Mouse (Mus musculus) retina, embryonic 14.5 days (tissue): Measurements from ENCODE around the gene Ptf1a.

ENCODE experiments used
- DNase-seq: peaks from one replicate; pipeline ENCODE4 v3.0.0-alpha.2; 2015; ENCODE audit warnings: low spot score

Ptf1a gene

DNA sequence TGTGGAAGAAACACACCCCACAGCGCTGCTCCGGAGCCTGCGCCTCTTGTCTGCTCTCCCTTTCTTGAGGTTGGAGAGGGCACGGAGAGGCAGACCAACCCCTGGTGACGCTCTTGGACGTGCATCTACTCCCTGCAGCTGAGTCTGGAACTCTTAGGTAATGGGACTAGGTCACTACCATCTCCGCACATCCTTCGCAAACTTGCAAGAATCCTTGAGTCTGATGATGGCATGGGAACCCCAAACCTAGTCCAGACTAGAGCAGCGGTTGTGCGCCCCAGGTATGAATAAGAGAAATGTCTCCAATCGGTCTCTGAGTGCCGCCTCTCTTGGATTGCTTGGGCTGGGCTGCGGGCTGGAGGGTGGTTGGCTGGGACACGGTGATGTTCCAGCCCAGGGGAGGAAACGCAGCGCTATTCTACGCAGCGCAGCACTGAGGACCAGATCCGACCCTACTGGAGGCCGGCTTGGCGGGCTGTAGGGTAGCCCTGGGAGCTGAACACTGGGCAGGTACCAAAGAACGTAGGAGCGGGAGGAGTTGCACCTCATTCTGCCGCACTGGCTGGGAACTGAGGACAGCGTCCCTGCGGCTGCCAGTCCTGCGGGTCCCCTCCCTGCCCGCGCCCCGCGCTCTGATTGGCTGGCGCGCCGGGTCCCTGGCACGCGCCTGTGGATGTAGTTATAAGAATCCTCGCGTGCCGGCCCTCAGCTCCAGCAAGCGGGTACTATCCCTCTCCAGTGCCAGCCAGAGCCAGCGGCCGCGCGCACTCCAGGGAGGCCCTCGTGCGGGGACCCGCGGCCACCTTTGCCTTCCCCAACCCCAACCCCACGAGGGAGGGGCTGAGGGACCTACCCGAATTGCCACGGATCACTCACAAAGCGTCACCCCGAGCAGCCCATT is at the start of gene Ptf1a:
Gene Ptf1a (plus strand): TSS at position 733 of the 901 bp plus-strand sequence.
- DNase-seq = peak; percentile 57

DNA sequence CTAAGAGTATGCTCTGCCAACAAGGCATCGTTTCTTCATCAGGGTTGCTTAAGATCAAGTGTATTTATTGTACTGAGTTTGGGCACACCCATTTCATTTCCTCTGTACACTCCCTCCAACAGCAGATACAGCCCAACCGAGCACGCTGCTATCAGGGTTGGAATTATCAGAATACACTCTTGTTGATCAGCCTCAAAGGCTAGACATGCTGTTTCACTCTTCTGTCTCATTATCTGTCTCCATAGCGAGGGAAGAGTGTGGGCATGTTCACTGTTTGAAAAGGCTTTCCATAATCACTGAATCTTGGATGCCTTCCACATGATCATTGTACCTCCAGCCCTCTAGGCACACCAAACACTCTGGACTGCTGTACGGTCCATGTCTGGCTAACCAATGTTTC is 40.1 kb upstream of the Ptf1a start:
- DNase-seq = no peak

DNA sequence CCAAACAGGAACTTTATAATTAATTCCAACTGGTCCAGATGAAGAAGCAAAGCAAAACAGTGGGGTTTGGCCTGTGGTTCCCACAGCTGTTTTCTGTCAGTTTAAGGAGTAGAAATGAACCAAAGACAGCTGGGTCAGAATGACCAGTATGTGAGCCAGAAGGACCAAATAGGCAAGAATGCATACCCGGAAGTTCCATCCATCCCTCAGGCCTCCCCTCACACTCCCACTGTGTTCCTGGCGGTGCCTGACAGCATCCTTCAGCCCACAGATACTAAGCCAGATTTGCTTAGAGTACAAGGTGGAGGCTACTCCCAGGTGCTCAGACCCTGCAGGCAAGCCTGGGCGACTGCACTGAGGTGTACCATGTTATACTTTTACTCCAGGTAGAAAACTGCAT is 38.9 kb upstream of the Ptf1a start:
- DNase-seq = no peak

DNA sequence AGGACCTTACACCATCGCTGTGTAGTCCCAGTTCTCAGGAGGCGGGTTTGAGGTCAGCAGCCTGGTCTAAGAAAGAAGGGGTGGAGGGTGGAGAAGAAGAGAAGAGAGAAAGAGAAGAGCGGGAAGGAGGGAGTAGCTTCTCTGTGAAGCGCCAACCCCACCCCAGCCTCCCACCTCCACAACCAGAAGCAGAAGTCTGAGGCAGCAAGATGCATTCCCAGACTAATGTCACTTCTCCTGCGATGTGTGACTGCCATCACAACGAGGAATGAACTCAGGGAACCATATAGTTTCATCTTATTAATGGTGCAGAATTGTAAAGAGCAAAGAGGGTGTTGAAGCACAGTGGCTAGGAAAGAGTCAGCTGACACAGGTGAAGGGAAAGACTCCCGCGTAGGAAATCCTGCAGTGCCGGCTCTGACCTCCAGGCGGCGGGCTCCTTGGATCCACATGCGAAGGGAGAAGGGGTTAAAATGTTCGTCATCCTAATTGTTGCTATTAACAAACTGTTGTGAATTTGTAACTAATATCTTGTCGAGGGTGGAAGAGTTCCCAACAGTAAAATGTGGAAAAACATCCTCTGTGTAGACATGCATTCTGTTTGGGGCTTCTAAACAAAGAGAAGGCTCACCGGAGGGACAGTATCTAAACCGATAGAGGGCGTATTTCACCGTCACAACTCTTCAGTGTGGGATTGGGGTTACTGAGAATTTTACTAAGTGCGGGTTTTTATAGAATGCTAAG is 31.1 kb upstream of the Ptf1a start:
- DNase-seq = peak; percentile 84

DNA sequence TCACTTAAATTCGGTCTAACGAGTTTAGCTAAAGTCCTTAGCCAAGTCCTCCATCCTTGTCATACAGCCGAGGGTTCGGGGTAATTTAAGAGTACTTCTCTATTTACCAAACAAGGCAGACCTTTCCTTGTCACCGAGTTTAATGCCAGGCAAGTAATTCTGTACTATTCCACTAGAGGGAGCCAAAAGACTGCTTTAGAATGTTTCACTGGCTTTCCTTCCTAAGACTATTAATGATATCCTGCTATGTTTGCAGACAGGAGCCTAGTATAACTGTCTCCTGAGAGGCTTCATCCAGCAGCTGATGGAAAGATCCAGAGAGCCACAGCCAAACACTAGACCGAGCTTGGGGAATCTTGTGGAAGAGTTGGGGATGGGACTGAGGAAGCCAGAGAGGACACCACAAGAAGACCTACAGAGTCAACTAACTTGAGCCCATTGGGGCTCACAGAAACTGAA is 30.4 kb upstream of the Ptf1a start:
- peak; percentile 96 for DNase-seq

DNA sequence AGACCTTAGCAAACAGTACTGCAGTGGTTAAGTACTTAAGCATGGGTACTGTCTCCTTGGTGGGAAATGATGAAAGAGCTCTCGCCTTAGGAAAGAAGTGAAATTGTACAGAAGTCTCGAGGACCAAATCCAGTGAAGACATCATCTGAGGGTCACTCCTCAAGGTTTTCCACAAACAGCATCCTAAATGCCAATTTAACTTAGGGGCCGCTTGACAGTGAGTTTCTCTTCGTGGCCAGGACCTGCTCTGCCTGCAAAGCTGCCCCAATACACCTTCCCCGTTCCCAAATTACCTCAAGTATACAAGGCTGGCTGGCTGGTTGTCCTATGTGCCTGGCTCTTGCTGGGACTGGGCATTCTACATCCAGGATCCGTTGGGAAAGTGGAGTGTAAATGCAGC is 29.4 kb upstream of the Ptf1a start:
- DNase-seq = no peak

DNA sequence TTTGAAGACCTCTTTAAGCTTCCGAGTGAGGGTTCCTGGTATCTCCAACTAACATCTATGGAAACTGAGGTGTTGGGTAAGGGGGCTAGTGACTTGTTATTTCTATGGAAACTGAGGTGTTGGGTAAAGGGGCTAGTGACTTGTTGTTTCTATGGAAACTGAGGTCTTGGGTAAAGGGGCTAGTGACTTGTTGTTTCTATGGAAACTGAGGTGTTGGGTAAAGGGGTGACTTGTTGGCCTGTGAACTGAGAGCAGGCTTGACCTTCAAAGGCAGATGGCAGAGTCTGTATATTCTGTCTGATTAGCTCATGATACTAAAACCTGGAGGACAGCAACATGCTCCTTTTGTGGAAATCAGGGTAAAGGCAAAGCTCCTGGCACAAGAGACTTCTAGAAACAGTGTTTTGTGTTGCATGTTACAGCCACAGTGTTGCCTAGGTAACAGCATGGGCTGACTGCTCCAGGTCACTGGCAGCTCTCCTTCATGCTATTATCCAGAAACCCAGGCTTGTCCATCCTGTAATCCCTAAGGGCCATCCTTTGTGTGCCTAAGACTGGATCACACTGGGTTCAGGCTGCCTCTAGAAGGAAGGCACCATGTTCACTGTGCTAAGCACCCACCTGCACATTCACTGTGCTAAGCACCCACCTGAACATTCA is 25.6 kb upstream of the Ptf1a start:
- DNase-seq = no peak

DNA sequence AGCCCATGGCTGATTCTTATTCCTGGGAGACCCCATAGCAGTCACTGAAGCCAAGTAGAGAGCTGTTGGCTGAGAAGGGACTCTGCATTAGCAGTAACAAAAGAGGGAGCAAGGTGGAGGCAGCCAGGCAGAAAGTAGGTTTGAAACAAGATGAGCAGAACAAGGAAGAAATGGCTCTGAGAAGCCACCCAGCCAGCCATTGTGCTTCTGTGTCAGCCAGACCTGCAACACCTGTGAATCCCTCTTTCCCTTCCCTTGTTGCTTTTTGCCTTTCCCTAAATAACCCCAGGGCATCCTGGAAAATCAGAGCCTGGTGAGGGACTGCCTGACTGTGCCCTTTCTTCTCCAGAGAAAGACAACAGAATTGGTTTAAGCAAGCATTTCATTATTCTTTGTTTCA is 23.2 kb upstream of the Ptf1a start:
- no peak for DNase-seq

DNA sequence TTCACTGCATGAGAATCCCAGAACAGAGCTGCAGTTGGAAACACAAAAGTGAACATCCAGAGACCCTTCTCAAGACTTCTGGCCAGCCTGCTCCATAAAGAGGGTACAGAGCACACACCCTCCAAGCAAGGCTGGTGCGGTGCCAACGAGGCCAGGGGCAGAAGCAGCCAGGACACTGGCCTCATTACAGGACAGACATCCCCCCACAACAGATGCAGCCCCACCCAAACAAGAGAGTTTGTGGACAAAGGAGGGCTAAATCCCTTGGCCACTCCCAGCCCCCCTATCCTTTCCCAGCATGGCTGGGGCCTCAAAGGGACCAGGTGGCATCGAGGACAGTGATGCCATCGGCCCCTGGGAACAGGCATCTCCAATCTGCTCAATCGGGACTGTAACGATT is 22.4 kb upstream of the Ptf1a start:
- no peak for DNase-seq

DNA sequence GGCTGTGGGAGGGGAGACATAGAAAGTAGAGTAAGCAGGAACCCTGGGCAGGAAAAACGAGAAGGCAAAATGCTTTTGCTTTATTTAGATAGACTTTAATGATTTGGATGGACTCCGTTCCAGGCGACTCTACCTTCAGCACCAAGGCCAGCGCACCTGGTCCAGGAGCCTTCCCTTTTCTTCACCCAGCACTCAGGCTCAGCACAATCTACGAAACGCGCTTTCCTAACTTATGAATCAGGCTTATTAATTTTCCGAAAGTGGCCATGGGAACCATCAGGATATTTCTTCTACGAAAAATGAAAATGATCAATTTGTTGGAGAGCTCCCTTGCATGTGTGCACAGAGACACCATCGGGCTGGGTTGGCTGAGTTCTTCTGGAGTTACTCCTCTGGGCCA is 16.4 kb upstream of the Ptf1a start:
- peak; percentile 68 for DNase-seq

DNA sequence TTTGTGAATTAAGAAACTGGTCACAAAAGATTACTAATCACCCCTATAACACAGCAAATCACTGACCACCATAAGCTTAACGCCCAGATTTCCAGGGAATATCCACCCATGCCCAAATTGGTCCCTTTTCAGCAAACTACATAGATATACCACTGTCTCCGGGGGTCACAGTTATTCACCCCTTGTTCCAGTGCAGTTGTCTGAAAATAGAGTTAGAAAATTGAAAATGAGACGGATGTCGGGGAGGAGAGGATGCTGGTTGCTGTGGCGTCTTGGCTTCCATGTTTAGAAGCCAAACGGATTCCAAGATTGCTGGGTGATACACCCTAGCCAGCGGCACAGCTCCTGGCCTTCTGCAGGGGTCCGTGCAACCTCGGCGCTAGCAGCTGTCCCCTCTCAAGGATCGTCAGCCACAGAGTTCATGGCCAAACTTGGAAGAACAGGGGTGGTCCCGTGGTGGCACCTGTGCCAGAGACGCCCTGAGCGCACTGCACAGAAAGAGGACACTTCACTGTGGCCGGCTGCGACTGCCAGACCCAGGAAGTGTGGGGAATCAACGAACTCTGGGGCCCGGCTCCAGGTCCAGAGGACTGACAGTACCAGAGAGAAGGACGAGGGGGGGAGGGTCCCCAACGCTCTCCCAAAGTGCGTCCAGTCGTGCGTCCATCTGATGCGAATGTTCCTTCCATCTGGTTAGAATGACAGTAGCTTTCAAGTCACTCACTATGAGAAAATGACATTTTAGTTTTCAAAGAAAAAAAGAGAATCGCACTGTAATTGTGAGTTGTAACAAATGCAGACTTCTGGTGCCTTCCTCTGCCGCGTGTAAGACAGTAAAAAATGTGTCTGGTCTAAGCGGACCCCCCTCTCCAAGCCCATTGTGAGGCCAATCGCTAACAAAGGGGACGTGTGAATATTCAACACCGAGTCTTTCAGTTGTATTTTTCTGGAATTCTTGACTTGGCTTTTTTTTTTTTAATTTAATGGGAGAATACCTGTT is 15.5 kb upstream of the Ptf1a start:
- peak; percentile 27 for DNase-seq

DNA sequence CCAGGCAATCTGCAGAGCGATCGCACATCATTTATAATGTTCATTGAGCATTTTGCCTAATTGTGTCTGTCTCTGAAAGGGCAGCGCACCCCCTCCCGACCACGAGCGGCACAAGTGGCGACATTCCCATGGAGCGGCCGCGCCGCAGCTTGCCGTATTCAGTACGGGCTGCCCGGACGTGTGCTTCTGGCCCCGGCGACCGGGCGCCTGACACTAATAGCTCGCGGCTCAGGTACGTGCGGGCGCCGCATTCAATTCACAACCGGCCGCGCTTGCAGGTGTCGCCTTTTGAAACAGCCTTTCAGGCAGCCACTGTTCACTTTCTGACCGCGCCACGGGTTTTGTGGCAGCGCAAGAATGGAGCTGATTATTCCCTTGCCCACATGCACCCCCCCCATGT is 14.7 kb upstream of the Ptf1a start:
- peak; percentile 54 for DNase-seq

DNA sequence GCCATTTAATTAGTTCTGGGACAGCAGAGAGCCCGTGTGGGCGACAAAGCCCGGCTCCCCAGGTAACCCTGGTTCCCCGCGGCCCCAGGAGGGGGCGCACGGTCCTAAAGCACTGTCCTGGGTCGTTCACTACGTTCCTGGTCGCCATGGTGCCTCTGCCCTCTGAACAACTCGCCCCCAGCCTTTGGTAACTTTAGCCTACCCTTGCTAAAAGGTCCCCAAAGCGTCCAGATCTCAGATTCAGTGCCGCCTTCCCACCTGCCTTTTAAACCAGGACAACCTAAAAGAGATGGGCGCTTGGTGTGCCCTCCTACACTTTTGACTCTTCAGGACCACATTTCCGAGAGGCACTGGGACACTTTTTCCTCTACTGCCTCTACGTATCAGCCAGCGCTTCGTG is 14.3 kb upstream of the Ptf1a start:
- peak; percentile 66 for DNase-seq

DNA sequence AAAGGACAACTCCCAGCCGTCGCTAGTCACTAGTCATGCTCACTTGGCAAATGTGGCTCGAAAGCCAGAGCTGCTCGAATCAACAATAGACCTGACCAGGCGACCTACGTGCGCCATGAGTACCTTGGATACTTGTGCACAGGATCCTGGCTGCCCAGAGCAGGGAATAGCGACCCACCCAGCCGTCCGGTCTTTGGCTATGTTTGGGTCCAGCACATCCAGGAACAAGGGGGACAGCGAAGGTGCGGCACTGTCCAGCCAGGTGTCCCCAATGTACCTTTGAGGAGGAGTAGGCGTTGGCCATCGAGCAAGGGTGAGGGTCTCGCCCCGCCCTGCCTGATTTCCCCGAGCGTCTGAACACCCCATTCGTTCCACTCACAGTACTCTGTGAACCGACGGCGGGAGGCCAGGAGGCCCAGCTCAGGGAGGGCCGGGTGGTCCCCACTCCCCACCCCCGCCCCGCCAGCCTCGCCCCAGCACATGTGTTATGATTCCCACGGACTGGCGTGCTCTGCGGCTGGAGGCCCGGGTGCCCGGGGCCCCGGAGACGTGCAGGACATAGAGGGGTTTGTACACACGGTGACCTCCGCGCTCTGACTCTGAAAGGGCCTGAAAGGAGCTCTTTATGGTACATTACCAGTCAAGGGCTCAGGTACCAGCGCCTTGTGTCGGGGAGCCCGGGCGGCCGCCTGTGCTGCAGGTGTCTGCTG is 13.7 kb upstream of the Ptf1a start:
- DNase-seq = no peak

DNA sequence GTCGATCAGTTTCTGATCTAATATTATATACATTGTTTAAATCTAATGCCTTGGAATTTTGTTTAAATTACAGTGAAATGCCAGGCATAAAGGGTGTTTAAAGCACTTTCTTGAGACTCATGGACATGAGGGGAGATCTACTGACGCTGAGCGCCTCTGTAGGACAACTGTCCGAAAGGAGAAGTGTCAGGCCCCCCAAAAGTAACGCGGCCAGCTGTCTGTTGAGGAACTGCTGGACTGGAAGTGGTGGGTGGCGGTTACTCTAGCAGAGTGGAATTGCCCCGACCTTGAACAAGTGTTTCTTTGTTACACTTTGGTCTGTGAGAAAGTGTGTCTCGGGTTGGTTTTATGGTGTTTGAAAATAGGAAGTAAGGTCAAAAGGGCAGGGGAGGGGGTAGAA is 1.1 kb upstream of the Ptf1a start:
- no peak for DNase-seq

DNA sequence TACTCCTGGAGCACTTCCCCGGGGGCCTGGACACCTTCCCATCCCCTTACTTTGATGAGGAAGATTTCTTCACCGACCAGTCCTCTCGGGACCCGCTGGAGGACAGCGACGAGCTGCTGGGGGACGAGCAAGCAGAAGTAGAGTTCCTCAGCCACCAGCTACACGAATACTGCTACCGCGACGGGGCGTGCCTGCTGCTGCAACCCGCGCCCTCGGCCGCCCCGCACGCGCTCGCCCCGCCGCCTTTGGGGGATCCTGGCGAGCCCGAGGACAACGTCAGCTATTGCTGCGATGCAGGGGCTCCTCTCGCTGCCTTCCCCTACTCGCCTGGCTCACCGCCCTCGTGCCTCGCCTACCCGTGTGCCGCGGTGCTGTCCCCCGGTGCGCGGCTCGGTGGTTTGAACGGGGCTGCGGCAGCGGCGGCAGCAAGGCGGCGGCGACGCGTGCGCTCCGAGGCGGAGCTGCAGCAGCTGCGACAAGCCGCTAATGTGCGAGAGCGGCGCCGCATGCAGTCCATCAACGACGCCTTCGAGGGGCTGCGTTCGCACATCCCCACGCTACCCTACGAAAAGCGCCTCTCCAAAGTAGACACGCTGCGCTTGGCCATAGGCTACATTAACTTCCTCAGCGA is 523 bp downstream of the Ptf1a start:
- peak; percentile 48 for DNase-seq

DNA sequence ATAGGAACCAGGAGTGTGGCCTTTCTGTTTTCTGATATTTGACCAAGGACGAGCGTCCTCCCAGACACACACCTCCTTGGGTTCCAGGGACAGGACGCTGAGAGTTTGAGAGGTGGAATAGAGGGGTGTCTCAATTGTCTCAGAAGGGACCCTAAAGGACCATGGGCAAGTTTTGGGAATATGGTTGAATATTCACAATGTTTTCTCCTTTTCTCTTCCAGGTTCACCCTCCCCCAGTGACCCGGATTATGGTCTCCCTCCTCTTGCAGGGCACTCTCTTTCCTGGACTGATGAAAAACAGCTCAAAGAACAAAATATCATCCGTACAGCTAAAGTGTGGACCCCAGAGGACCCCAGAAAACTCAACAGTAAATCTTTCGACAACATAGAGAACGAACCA is 1.3 kb downstream of the Ptf1a start:
- DNase-seq = no peak

DNA sequence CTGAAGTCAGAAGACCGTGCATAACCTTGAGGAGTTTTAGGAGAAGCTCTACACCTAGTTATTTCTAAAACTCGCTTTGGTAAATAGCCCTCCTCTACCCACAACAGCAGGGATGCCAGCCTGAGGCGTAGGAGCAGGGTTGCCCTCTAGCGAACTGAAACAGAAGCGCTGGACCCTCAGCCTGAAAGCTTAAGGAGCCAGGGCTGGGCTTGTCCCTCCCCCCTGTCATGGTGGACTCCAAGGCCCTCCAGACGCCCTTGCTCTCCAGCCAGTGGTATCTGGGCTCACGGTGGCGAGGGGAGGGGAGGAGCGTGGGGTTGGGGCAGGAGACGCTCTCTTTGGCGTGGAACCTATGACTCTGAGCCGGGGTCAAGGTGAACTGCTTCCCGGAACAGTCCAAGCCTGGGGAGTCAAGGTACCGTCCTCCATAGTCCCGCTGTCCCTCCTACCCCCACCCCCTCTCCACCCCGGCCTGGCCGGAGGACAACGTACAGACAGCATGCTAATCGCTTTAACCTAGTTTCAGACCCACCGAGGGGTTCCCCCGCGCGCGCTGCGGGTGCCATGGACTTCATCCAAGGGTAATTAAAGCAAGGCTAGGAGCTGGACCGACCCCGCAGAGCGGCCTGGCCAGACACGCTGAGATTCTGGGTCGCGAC is 2.7 kb downstream of the Ptf1a start:
- peak; percentile 88 for DNase-seq

DNA sequence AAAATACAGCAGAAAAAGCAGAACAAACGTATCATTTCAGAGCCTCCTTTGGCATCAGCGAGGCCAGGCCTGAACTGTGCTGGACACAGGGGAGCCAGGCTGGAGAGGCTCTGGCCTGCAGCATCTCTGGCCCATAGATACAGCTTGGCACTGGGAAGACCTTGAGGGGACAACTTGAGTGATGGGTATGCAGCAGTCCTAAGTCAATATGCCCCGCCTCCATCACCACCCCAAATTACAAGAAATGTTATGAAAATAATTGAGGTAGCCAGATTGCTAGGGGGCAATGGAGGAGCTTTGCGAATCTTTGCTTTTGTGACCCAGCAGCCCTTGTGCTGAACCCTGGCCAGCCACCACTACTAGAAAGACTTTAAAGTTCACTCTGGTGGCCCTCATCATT is 3.8 kb downstream of the Ptf1a start:
- DNase-seq = no peak

DNA sequence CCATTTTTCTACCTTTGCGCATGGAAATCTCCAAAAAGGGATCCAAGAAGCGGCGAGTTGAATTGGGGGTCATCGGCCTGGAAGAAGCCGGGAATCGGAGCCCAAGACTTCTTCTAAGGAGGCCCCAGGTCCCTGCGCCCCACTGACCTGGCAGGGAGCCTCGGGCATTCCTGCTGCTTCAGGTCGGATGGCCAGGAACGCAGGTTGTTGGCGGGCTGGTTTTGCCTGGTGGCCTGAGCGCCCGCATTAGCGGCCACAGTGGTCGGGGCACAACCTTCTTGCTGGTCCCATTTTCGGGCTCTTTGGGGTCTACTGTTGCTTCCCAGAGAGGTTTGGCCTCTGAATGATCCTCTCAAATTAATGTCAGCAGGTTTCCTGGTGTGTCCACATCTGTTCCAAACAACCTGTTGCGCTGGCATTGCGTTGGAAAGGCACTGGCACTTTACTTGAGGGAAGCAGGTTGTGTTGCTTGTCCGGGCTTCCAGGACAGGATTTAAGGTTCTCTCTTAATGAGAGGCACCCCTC is 7.1 kb downstream of the Ptf1a start:
- no peak for DNase-seq
